Mouse (Mus musculus) thymus, postnatal 10 days (tissue): ENCODE results near the gene Hist2h2ab.
"Not testable (repeated sequence)": the region's sequence is repeated elsewhere in the genome, so short reads cannot be mapped to it uniquely, and the experiment has no call there.

Experiments used
- DNase-seq, 2 experiments: peaks; one replicate each; pipeline ENCODE4 v3.0.0; 2021; ENCODE audit warnings: low spot score in 2 of 2

The Hist2h2ab gene

GRCm38 (mm10) chr3:96237904-96238511 lies 18.3 kb downstream of the Hist2h2ab start:
- no peak for DNase-seq

- DNase-seq, result peak in 1 of 2 experiments; percentile 27
Measured at GRCm38 (mm10) chr3:96238954-96239793, 19.5 kb downstream of the Hist2h2ab start, which contains the start of gene Hist2h3c2. Hist2h3c2 (minus strand) TSS chr3:96239127.

- peak; percentile 92 to 95 for DNase-seq
Measured at GRCm38 (mm10) chr3:96239949-96240798, 20.5 kb downstream of the Hist2h2ab start, which contains the start of gene Hist2h2aa2. Hist2h2aa2 (minus strand) TSS chr3:96240276.

- no peak for DNase-seq
Measured at GRCm38 (mm10) chr3:96240799-96241197, 21.1 kb downstream of the Hist2h2ab start.

- DNase-seq, result no peak
Measured at GRCm38 (mm10) chr3:96243921-96244572, 24.4 kb downstream of the Hist2h2ab start.

GRCm38 (mm10) chr3:96245003-96245886 lies 25.6 kb downstream of the Hist2h2ab start, which contains the start of gene Hist2h2aa1:
Hist2h2aa1 (plus strand) TSS chr3:96245497.
- DNase-seq, result peak; percentile 78 to 82

- not testable (repeated sequence) for DNase-seq
Measured at GRCm38 (mm10) chr3:96246018-96246417, 26.4 kb downstream of the Hist2h2ab start.

GRCm38 (mm10) chr3:96246427-96246856 lies 26.8 kb downstream of the Hist2h2ab start, which contains the start of gene Hist2h3c1:
Hist2h3c1 (plus strand) TSS chr3:96246685.
- DNase-seq, result not testable (repeated sequence)

GRCm38 (mm10) chr3:96247356-96248140 lies 27.9 kb downstream of the Hist2h2ab start:
- no peak for DNase-seq

GRCm38 (mm10) chr3:96248141-96249033 lies 28.7 kb downstream of the Hist2h2ab start:
- no peak for DNase-seq

GRCm38 (mm10) chr3:96249034-96249345 lies 29.3 kb downstream of the Hist2h2ab start:
- DNase-seq, result peak in 1 of 2 experiments; percentile 20

GRCm38 (mm10) chr3:96250890-96251289 lies 31.2 kb downstream of the Hist2h2ab start:
- no peak for DNase-seq

- no peak for DNase-seq
Measured at GRCm38 (mm10) chr3:96251787-96252186, 32.1 kb downstream of the Hist2h2ab start.

GRCm38 (mm10) chr3:96254683-96255355 lies 35.2 kb downstream of the Hist2h2ab start:
- no peak for DNase-seq

- no peak for DNase-seq
Measured at GRCm38 (mm10) chr3:96255926-96256593, 36.4 kb downstream of the Hist2h2ab start.

- no peak for DNase-seq
Measured at GRCm38 (mm10) chr3:96257190-96257589, 37.5 kb downstream of the Hist2h2ab start.

GRCm38 (mm10) chr3:96260220-96260619 lies 40.6 kb downstream of the Hist2h2ab start:
- no peak for DNase-seq
